Mouse (Mus musculus) CH12.LX (cell line): ENCODE measurements around the gene Zfp800. TPM values are rescaled to one million over a fixed set of nuclear protein-coding genes. Genes with fewer than 3 reads are reported as not detected.

Experiments used
- DNase-seq: peaks from one replicate; pipeline ENCODE4 v3.0.0-alpha.2; 2013; ENCODE audit errors: extremely low read depth
- H3K27ac ChIP-seq: 2 replicates; pipeline ENCODE4 v1.5.1; 2012; ENCODE audit warnings: low read depth, mild to moderate bottlenecking, control low read depth, moderate library complexity; ENCODE audit not compliant: insufficient read depth
- H3K27me3 ChIP-seq: replicated peaks from 2 replicates; pipeline ENCODE3; 2012; ENCODE audit warnings: inconsistent platforms
- H3K36me3 ChIP-seq, 2 experiments: replicated peaks in 1 of 2; 2 replicates each; pipeline versions ENCODE3 to v1.6.1; 2012; ENCODE audit warnings: inconsistent platforms in 1 of 2, low read length in 1 of 2, mild to moderate bottlenecking in 1 of 2, mixed read lengths in 1 of 2, moderate library complexity in 1 of 2; ENCODE audit not compliant: control insufficient read depth in 1 of 2, insufficient read depth in 1 of 2
- H3K4me1 ChIP-seq, 2 experiments: 2 replicates each; pipeline ENCODE4 v1.6.1; 2012; ENCODE audit warnings: inconsistent platforms in 1 of 2, moderate library complexity in 1 of 2; ENCODE audit not compliant: insufficient read depth in 2 of 2, control insufficient read depth in 1 of 2
- H3K4me2 ChIP-seq: 2 replicates; pipeline ENCODE4 v1.6.1; 2012; ENCODE audit warnings: low read depth, mild to moderate bottlenecking, control low read depth; ENCODE audit not compliant: poor library complexity, insufficient read depth, severe bottlenecking
- H3K4me3 ChIP-seq, 3 experiments: fragments of 150-350 bp in 1 of 3; sonication (generic) in 1 of 3; replicated peaks in 1 of 3; 2 replicates each; pipeline versions ENCODE3 to v1.5.1; 2011 to 2012; ENCODE audit warnings: low read depth in 2 of 3, low read length in 2 of 3, mild to moderate bottlenecking in 2 of 3, moderate library complexity in 2 of 3, control low read depth in 1 of 3, improper control_type of control experiment in 1 of 3, inconsistent platforms in 1 of 3, mixed read lengths in 1 of 3; ENCODE audit not compliant: poor library complexity in 1 of 3
- H3K79me2 ChIP-seq: replicated peaks from 2 replicates; pipeline ENCODE4 v1.6.1; 2012; ENCODE audit warnings: mild to moderate bottlenecking, moderate library complexity; ENCODE audit not compliant: control insufficient read depth, poor library complexity, insufficient read depth, severe bottlenecking; ENCODE audit errors: extremely low read depth
- H3K9ac ChIP-seq: 2 replicates; pipeline ENCODE4 v1.6.1; 2012; ENCODE audit warnings: low read depth, mild to moderate bottlenecking, control low read depth, moderate library complexity; ENCODE audit not compliant: insufficient read depth
- H3K9me3 ChIP-seq: replicated peaks from 2 replicates; pipeline ENCODE3; 2012; ENCODE audit warnings: low read length, inconsistent platforms, mixed read lengths
- CHD1 ChIP-seq: IDR thresholded peaks from 2 replicates; pipeline ENCODE4 v1.6.1; 2012; ENCODE audit warnings: low read depth, low read length, improper control_type of control experiment, inconsistent platforms
- CHD2 ChIP-seq: IDR thresholded peaks from 2 replicates; pipeline ENCODE4 v1.6.1; 2011; ENCODE audit warnings: low read length, improper control_type of control experiment
- GABPA ChIP-seq: IDR thresholded peaks from 2 replicates; pipeline ENCODE4 v1.6.1; 2012; ENCODE audit warnings: low read depth, low read length, improper control_type of control experiment, inconsistent platforms; ENCODE audit not compliant: insufficient replicate concordance
- IRF4 ChIP-seq: IDR thresholded peaks from 2 replicates; pipeline ENCODE4 v1.6.1; 2014; ENCODE audit warnings: low read depth, mild to moderate bottlenecking, inconsistent platforms, low read length, improper control_type of control experiment
- JUND ChIP-seq: conservative IDR thresholded peaks from 2 replicates; pipeline ENCODE4 v1.6.1; 2011; ENCODE audit warnings: low read depth, low read length, improper control_type of control experiment
- KAT2A ChIP-seq: IDR thresholded peaks from 2 replicates; pipeline ENCODE4 v1.6.1; 2012; ENCODE audit warnings: low read length, improper control_type of control experiment, inconsistent platforms; ENCODE audit not compliant: insufficient replicate concordance
- MAFK ChIP-seq: IDR thresholded peaks from 2 replicates; pipeline ENCODE4 v1.6.1; 2011; ENCODE audit warnings: low read length, improper control_type of control experiment; ENCODE audit not compliant: insufficient replicate concordance
- MAZ ChIP-seq: IDR thresholded peaks from 2 replicates; pipeline ENCODE4 v1.6.1; 2012; ENCODE audit warnings: low read depth, mild to moderate bottlenecking, inconsistent platforms, low read length, improper control_type of control experiment, moderate library complexity
- MEF2A ChIP-seq: IDR thresholded peaks from 2 replicates; pipeline ENCODE4 v1.6.1; 2014; ENCODE audit warnings: low read depth, mild to moderate bottlenecking, inconsistent platforms, low read length, improper control_type of control experiment, borderline replicate concordance
- MYC ChIP-seq: IDR thresholded peaks from 2 replicates; pipeline ENCODE4 v1.6.1; 2011; ENCODE audit warnings: low read depth, mild to moderate bottlenecking, improper control_type of control experiment, low read length
- POLR2AphosphoS2 ChIP-seq: IDR thresholded peaks from 2 replicates; pipeline ENCODE4 v1.6.1; 2011; ENCODE audit warnings: low read depth, low read length, improper control_type of control experiment
- RAD21 ChIP-seq: IDR thresholded peaks from 2 replicates; pipeline ENCODE4 v1.6.1; 2011; ENCODE audit warnings: low read depth, mild to moderate bottlenecking, low read length, improper control_type of control experiment, moderate library complexity
- SIN3A ChIP-seq: IDR thresholded peaks from 2 replicates; pipeline ENCODE4 v1.6.1; 2012; ENCODE audit warnings: low read length, improper control_type of control experiment, inconsistent platforms
- SMC3 ChIP-seq: IDR thresholded peaks from 2 replicates; pipeline ENCODE4 v1.6.1; 2011; ENCODE audit warnings: low read depth, low read length, improper control_type of control experiment
- USF1 ChIP-seq: IDR thresholded peaks from 2 replicates; pipeline ENCODE4 v1.6.1; 2014; ENCODE audit warnings: low read depth, mild to moderate bottlenecking, inconsistent platforms, low read length, improper control_type of control experiment
- ZC3H11A ChIP-seq: IDR thresholded peaks from 2 replicates; pipeline ENCODE4 v1.6.1; 2012; ENCODE audit warnings: low read depth, mild to moderate bottlenecking, inconsistent platforms, low read length, improper control_type of control experiment
- ZMIZ1 ChIP-seq: IDR thresholded peaks from 2 replicates; pipeline ENCODE4 v1.6.1; 2012; ENCODE audit warnings: low read depth, mild to moderate bottlenecking, inconsistent platforms, low read length, improper control_type of control experiment
- dilution Hi-C: fragments of 300-500 bp; cut with MboI; formaldehyde crosslinking; loops from 2 replicates; pipeline ENCODE4 v1.14.3; 2020; ENCODE audit warnings: low sequenced_read_pairs; ENCODE audit not compliant: extremely low pct_unique_long_range_greater_than_20kb, extremely low pct_ligation_motif_present
- in situ Hi-C: fragments of 300-500 bp; cut with MboI; formaldehyde crosslinking; loops from 3 replicates; pipeline ENCODE4 v1.14.3; 2019; ENCODE audit warnings: low sequenced_read_pairs, low pct_ligation_motif_present, low pct_unique_long_range_greater_than_20kb, mixed read lengths
- polyA plus RNA-seq: library from polyadenylated mRNA; unstranded; fragments of >175 nt; gene quantifications from 2 replicates; pipeline ENCODE4 v1.2.1, GENCODE M21; 2012; ENCODE audit warnings: low read depth; ENCODE audit not compliant: insufficient read length
- total RNA-seq, 2 experiments: library from RNA; depleted of rRNA; stranded (reverse); fragments of 300-350 nt in 1 of 2; fragments of >200 nt in 1 of 2; gene quantifications; 2 replicates each; pipeline ENCODE4 v1.2.3; 2012 to 2014

Gene Zfp800
- total and polyA plus RNA-seq, 3 experiments, result 19.1 to 49.5 (median 19.5) TPM

GRCm38 (mm10) chr6:28396051-28396852, 1.6 kb downstream of the Zfp800 start:
- dilution Hi-C loops, result no loop called here
- Histone ChIP-seq H3K79me2 (no peaks in the 10 kb centered on the region), H3K27ac (no peak overlapping the region), H3K36me3 (no peaks in the 10 kb centered on the region), H3K4me1 (peaks cover under 1 to 14% of the 10 kb centered on the region in 2 experiments; a peak in 1 of 4 replicates), H3K9ac (no peak overlapping the region), H3K4me2 (no peak overlapping the region)
- peak; percentile 33 for DNase-seq
- in situ Hi-C loops, result loop anchor here (10.0 to 25.0 kb wide), 2 partner anchors 251 to 734 kb away; no protein-coding TSS in a partner anchor
- TF ChIP-seq POLR2AphosphoS2, result no peak
- TF ChIP-seq KAT2A, result no peak
- no peak for TF ChIP-seq SIN3A
- 0 out of 2 replicates have a peak, but pooled peaks have one; percentile 13 for TF ChIP-seq MEF2A
- TF ChIP-seq RAD21, result no peak
- TF ChIP-seq, all 38 proteins: peak for 1
- H3K9me3 ChIP-seq, result peaks cover 5% of the 10 kb centered on the region
- no peaks in the 10 kb centered on the region for H3K27me3 ChIP-seq
- H3K4me3 ChIP-seq, result no peak overlapping the region

- no peak for TF ChIP-seq MAFK
- no peak for TF ChIP-seq ZMIZ1
- no peak for TF ChIP-seq CHD1
- no peak for TF ChIP-seq ZC3H11A
- TF ChIP-seq IRF4, result no peak
- TF ChIP-seq GABPA, result no peak
- TF ChIP-seq SMC3, result no peak
- TF ChIP-seq CHD2, result no peak
- TF ChIP-seq MYC, result no peak
- TF ChIP-seq MAZ, result no peak
- no peak for TF ChIP-seq USF1
- no peak for TF ChIP-seq JUND
- no peak for TF ChIP-seq POLR2AphosphoS2
- no peak for TF ChIP-seq KAT2A
- no peak overlapping the region for H3K27ac ChIP-seq
- H3K79me2 ChIP-seq, result no peaks in the 10 kb centered on the region
- in situ Hi-C loops, result loop anchor here (25.0 kb wide), 1 partner anchor 727 kb away; no protein-coding TSS in a partner anchor
- dilution Hi-C loops, result no loop called here
- H3K4me2 ChIP-seq, result no peak overlapping the region
- H3K4me1 ChIP-seq, result 0 out of 4 replicates have a peak, but pooled peaks cover 0 to 3% of the 10 kb centered on the region in 2 experiments
- H3K36me3 ChIP-seq, result no peaks in the 10 kb centered on the region
- H3K27me3 ChIP-seq, result no peaks in the 10 kb centered on the region
- no peak for DNase-seq
- no peak overlapping the region for H3K9ac ChIP-seq
- H3K9me3 ChIP-seq, result no peaks in the 10 kb centered on the region
- H3K4me3 ChIP-seq, result no peak overlapping the region
These were observed 8.8 kb downstream of the Zfp800 start for GRCm38 (mm10) chr6:28389038-28389437.
